Mouse (Mus musculus) liver, embryonic 15.5 days (tissue): ENCODE measurements at regions not wholly inside any gene's neighbourhood (a gene's known extent, or its start where the extent isn't known, plus 50 kb on each side); places are given as distances from the start of the nearest gene placed in this dataset.
"Not testable (repeated sequence)": the region's sequence is repeated elsewhere in the genome, so short reads cannot be mapped to it uniquely, and the experiment has no call there.

Experiments used
- ATAC-seq: fragments of 200-750 bp; cut with Nextera tagmentation; 2 replicates; pipeline ENCODE4 v1.8.0; 2017; ENCODE audit warnings: moderate number of reproducible peaks, mild to moderate bottlenecking, moderate library complexity; ENCODE audit not compliant: insufficient read depth
- H3K27ac ChIP-seq: fragments of 300-500 bp; sonication (generic); replicated peaks from 2 replicates; pipeline ENCODE4 v1.5.1; 2015; ENCODE audit warnings: mild to moderate bottlenecking, inconsistent platforms
- H3K27me3 ChIP-seq: fragments of 300-500 bp; sonication (generic); 2 replicates; pipeline ENCODE4 v1.6.1; 2015; ENCODE audit warnings: mild to moderate bottlenecking, inconsistent platforms
- H3K36me3 ChIP-seq: fragments of 300-500 bp; sonication (generic); replicated peaks from 2 replicates; pipeline ENCODE4 v1.6.1; 2015; ENCODE audit warnings: moderate library complexity, mild to moderate bottlenecking, inconsistent platforms
- H3K4me1 ChIP-seq: fragments of 300-500 bp; sonication (generic); replicated peaks from 2 replicates; pipeline ENCODE4 v1.6.1; 2015; ENCODE audit warnings: inconsistent platforms
- H3K4me2 ChIP-seq: fragments of 300-500 bp; sonication (generic); 2 replicates; pipeline ENCODE4 v1.6.1; 2015; ENCODE audit warnings: moderate library complexity, mild to moderate bottlenecking, inconsistent platforms
- H3K4me3 ChIP-seq: fragments of 300-500 bp; sonication (generic); replicated peaks from 2 replicates; pipeline ENCODE4 v1.5.1; 2015; ENCODE audit warnings: mild to moderate bottlenecking, inconsistent platforms
- H3K9ac ChIP-seq: fragments of 300-500 bp; sonication (generic); 2 replicates; pipeline ENCODE4 v1.6.1; 2015; ENCODE audit warnings: moderate library complexity, mild to moderate bottlenecking, inconsistent platforms
- H3K9me3 ChIP-seq: fragments of 300-500 bp; sonication (generic); replicated peaks from 2 replicates; pipeline ENCODE4 v1.6.1; 2016; ENCODE audit warnings: inconsistent platforms
- WGBS: fragments of 180-500 bp; shearing (Covaris S2); methylation state at CpG from one replicate; pipeline ENCODE4 v1.1.7; 2015; ENCODE audit warnings: mixed read lengths; ENCODE audit not compliant: insufficient replicate concordance; 5-methylcytosine and 5-hydroxymethylcytosine counted together

GRCm38 (mm10) chr13:97402164-97402761, 161.4 kb downstream of the Enc1 start:
- Histone ChIP-seq H3K4me2 (no peak overlapping the region), H3K9me3 (no peaks in the 10 kb centered on the region), H3K27ac (no peak overlapping the region), H3K4me3 (no peak overlapping the region), H3K4me1 (peaks cover 2% of the 10 kb centered on the region; the same call in 1 of the 2 replicates), H3K9ac (no peak overlapping the region), H3K36me3 (no peaks in the 10 kb centered on the region), H3K27me3 (0 out of 2 replicates have a peak, but pooled peaks cover under 1% of the 10 kb centered on the region)
- WGBS = 69% methylated on average over 10 of the region's 10 CpGs
- no peak for ATAC-seq

DNA sequence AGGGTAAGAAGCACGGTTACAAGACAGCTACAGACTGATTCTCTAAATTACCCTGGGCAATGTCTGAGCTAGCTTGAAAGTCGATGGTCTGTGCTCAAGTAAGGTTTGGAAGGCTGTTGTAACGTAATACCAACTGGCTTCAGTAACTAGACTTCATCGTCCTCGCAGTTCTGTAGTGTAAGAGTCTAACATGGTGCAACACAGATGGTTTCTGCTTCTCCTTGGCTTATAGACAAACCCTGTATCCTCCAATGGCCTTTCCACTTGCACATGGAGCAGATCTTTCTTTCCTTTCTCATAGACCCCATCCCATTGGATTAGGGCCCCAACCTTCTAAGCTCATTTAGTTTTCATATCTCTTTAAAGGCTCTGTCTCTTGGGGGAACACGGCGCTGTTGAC, 160.7 kb downstream of the Enc1 start:
- H3K36me3 ChIP-seq = no peaks in the 10 kb centered on the region
- ATAC-seq = no peak
- no peaks in the 10 kb centered on the region for H3K9me3 ChIP-seq
- 73% methylated on average over 7 of the region's 7 CpGs for WGBS
- H3K27ac ChIP-seq = no peak overlapping the region
- H3K27me3 ChIP-seq = no peaks in the 10 kb centered on the region
- H3K9ac ChIP-seq = no peak overlapping the region
- H3K4me3 ChIP-seq = no peak overlapping the region
- H3K4me2 ChIP-seq = no peak overlapping the region
- H3K4me1 ChIP-seq = no peaks in the 10 kb centered on the region

GRCm38 (mm10) chr13:97398041-97398440, 157.1 kb downstream of the Enc1 start:
- Histone ChIP-seq H3K4me3 (no peak overlapping the region), H3K4me1 (no peaks in the 10 kb centered on the region), H3K36me3 (no peaks in the 10 kb centered on the region), H3K4me2 (no peak overlapping the region), H3K9me3 (no peaks in the 10 kb centered on the region), H3K9ac (no peak overlapping the region), H3K27ac (no peak overlapping the region), H3K27me3 (no peaks in the 10 kb centered on the region)
- WGBS = 28% methylated on average over 1 of the region's 1 CpGs
- no peak for ATAC-seq

DNA sequence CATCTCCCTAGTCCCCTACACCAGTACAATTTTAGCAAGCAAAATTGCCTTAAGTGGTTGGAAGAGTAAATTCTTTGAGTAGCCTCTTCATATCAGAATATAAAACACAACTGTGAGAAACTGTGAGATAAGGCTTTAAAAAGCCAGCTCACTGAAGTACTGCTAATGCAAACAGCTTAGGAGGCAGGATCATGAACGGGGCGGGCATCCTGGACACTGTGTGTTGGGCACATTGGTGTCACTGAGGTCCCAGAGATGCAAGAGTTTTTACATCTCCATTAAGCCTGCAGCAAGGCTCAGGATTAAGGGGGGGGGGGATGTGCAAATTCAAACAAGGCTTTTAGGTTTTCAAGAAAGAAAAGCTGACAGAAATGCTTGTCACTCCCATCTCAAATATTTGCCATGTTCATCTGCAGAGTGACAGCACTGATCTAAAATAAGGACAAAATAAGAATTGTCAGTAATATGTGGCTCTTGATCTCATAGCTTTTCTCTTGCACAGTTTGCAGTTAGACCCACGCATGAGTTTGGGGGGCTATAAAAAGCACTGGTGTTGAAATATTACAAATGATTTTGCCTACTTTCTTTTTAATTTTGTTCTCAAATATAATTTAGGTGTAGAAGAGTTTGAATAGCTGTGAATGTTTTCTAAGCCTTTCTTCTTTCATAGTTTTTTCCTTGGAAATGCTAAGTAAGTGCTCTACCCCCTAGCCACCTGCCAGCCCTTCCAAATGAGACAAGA, 156.2 kb downstream of the Enc1 start:
- WGBS = 63% methylated on average over 3 of the region's 3 CpGs
- H3K27ac ChIP-seq = no peak overlapping the region
- H3K4me3 ChIP-seq = no peak overlapping the region
- H3K36me3 ChIP-seq = no peaks in the 10 kb centered on the region
- no peaks in the 10 kb centered on the region for H3K9me3 ChIP-seq
- no peak overlapping the region for H3K9ac ChIP-seq
- no peak overlapping the region for H3K4me2 ChIP-seq
- H3K27me3 ChIP-seq = no peaks in the 10 kb centered on the region
- H3K4me1 ChIP-seq = no peaks in the 10 kb centered on the region
- no peak for ATAC-seq

GRCm38 (mm10) chr13:97396286-97396685, 155.4 kb downstream of the Enc1 start:
- H3K27me3 ChIP-seq, H3K4me3 ChIP-seq, H3K9ac ChIP-seq, H3K4me2 ChIP-seq, H3K36me3 ChIP-seq, ATAC-seq, H3K4me1 ChIP-seq, H3K9me3 ChIP-seq, H3K27ac ChIP-seq: not testable (repeated sequence)
- WGBS = 32% methylated on average over 2 of the region's 2 CpGs

- Histone ChIP-seq H3K9me3 (no peaks in the 10 kb centered on the region), H3K9ac (no peak overlapping the region), H3K27me3 (no peaks in the 10 kb centered on the region), H3K27ac (no peak overlapping the region), H3K36me3 (no peaks in the 10 kb centered on the region), H3K4me2 (no peak overlapping the region), H3K4me1 (no peaks in the 10 kb centered on the region), H3K4me3 (no peak overlapping the region)
- ATAC-seq = no peak
- 72% methylated on average over 7 of the region's 7 CpGs for WGBS
Observed at GRCm38 (mm10) chr13:97394756-97395454, 154.0 kb downstream of the Enc1 start.

- H3K9me3 ChIP-seq = no peaks in the 10 kb centered on the region
- no peak overlapping the region for H3K9ac ChIP-seq
- no peaks in the 10 kb centered on the region for H3K27me3 ChIP-seq
- no peaks in the 10 kb centered on the region for H3K36me3 ChIP-seq
- no peak overlapping the region for H3K4me2 ChIP-seq
- no peak overlapping the region for H3K27ac ChIP-seq
- no peak overlapping the region for H3K4me3 ChIP-seq
- H3K4me1 ChIP-seq = no peaks in the 10 kb centered on the region
- no peak for ATAC-seq
- 41% methylated on average over 4 of the region's 4 CpGs for whole genome bisulfite sequencing
Observed at GRCm38 (mm10) chr13:97394071-97394470, 153.2 kb downstream of the Enc1 start.

- Histone ChIP-seq H3K9ac (no peak overlapping the region), H3K4me2 (no peak overlapping the region), H3K36me3 (no peaks in the 10 kb centered on the region), H3K4me1 (no peaks in the 10 kb centered on the region), H3K4me3 (no peak overlapping the region), H3K27ac (no peak overlapping the region), H3K27me3 (no peaks in the 10 kb centered on the region), H3K9me3 (no peaks in the 10 kb centered on the region)
- 68% methylated on average over 7 of the region's 7 CpGs for WGBS
- ATAC-seq = no peak
Observed at GRCm38 (mm10) chr13:97393456-97393855, 152.6 kb downstream of the Enc1 start.

- no peaks in the 10 kb centered on the region for H3K9me3 ChIP-seq
- no peak for ATAC-seq
- 35% methylated on average over 11 of the region's 11 CpGs for WGBS
Observed at GRCm38 (mm10) chr13:97390449-97390930, 149.6 kb downstream of the Enc1 start.

GRCm38 (mm10) chr13:97388851-97389479, 148.1 kb downstream of the Enc1 start:
- Histone ChIP-seq H3K4me3 (no peak overlapping the region), H3K27ac (no peak overlapping the region), H3K9me3 (no peaks in the 10 kb centered on the region), H3K4me2 (no peak overlapping the region), H3K4me1 (0 out of 2 replicates have a peak, but pooled peaks cover 4% of the 10 kb centered on the region), H3K9ac (no peak overlapping the region), H3K36me3 (no peaks in the 10 kb centered on the region), H3K27me3 (no peaks in the 10 kb centered on the region)
- WGBS = 78% methylated on average over 11 of the region's 11 CpGs
- no peak for ATAC-seq

More at GRCm38 (mm10) chr13:97390449-97390930, 149.6 kb downstream of the Enc1 start:
- 0 out of 2 replicates have a peak, but pooled peaks cover 3% of the 10 kb centered on the region for H3K4me1 ChIP-seq
- no peak overlapping the region for H3K4me3 ChIP-seq
- no peaks in the 10 kb centered on the region for H3K36me3 ChIP-seq
- H3K9ac ChIP-seq = no peak overlapping the region
- H3K27me3 ChIP-seq = no peaks in the 10 kb centered on the region
- H3K27ac ChIP-seq = no peak overlapping the region
- no peak overlapping the region for H3K4me2 ChIP-seq

GRCm38 (mm10) chr13:97386511-97386910, 145.6 kb downstream of the Enc1 start:
- WGBS = 37% methylated on average over 3 of the region's 3 CpGs
- no peaks in the 10 kb centered on the region for H3K27me3 ChIP-seq
- no peak overlapping the region for H3K27ac ChIP-seq

More at GRCm38 (mm10) chr13:97386511-97386910, 145.6 kb downstream of the Enc1 start:
- H3K36me3 ChIP-seq = no peaks in the 10 kb centered on the region
- H3K4me3 ChIP-seq = no peak overlapping the region
- H3K9ac ChIP-seq = no peak overlapping the region
- no peak overlapping the region for H3K4me2 ChIP-seq
- no peaks in the 10 kb centered on the region for H3K9me3 ChIP-seq
- H3K4me1 ChIP-seq = 0 out of 2 replicates have a peak, but pooled peaks cover 4% of the 10 kb centered on the region
- no peak for ATAC-seq
